Mouse (Mus musculus): Measurements from ENCODE around the gene Fam229a.

The Fam229a gene

GRCm38 (mm10) chr4:129463097-129464059, 27.6 kb upstream of the Fam229a start:
- peaks cover 6% of the 10 kb centered on the region; the same call in 1 of the 2 replicates for H3K36me3 ChIP-seq (ENCODE audit: control insufficient read depth, insufficient read depth, low read length, poor library complexity, severe bottlenecking)
- H3K27me3 ChIP-seq (ENCODE audit: control insufficient read depth, insufficient read depth, low read length, poor library complexity, severe bottlenecking) = no peaks in the 10 kb centered on the region
- no peak for DNase-seq (ENCODE audit: low read depth, low spot score)

DNA sequence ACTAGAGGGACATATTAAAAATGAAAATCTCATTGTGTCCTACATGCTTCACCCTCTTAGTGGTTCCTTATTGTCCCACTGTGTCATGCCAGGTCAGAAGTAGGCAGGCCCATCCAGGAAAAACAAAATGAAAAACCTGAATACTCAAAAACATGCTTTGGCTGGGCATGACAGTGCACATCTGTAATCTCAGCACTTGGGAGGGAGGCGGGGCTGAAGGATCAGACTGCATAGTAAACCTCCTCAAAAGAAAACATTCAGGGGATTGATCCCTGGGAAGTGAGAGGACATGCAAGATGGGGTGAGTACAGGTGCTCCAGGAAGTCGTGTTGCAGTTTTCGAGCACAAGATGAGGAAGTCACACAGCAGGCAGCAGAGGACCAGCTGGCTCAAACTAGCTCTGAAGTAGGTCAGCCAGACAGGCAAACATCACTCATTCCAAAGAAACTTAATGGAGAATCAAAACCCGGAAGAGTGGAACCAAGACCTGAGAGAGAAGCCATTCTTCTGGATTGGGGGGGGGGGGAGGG, 26.6 kb upstream of the Fam229a start:
- H3K36me3 ChIP-seq (ENCODE audit: control insufficient read depth, insufficient read depth, low read length, poor library complexity, severe bottlenecking) = peaks cover 8% of the 10 kb centered on the region; the same call in 1 of the 2 replicates
- no peaks in the 10 kb centered on the region for H3K27me3 ChIP-seq (ENCODE audit: control insufficient read depth, insufficient read depth, low read length, poor library complexity, severe bottlenecking)
- no peak for DNase-seq (ENCODE audit: low read depth, low spot score)

DNA sequence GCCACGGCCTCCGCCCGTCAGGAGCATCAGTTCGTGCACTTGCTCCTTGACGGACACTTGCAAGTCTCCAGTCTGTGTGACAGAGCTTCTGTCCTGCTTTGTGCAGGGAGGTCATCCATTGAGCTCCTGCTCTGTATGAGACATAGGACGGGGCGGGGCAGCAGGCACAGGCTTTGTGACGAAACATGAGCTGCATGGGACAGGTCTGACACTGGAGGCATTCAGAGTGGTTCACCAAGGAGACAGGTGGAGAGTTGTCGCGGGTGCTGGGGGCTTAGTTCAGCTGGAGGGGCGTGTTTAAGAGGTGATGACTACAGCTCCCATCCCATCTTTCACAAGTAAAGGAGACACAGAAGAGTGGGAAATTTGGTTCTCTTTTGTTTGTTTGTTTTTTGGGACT, 14.9 kb upstream of the Fam229a start:
- Histone ChIP-seq H3K36me3 (ENCODE audit: control insufficient read depth, insufficient read depth, low read length, poor library complexity, severe bottlenecking) (peaks cover 31% of the 10 kb centered on the region), H3K27me3 (ENCODE audit: control insufficient read depth, insufficient read depth, low read length, poor library complexity, severe bottlenecking) (no peaks in the 10 kb centered on the region)
- DNase-seq (ENCODE audit: low read depth, low spot score) = no peak

DNA sequence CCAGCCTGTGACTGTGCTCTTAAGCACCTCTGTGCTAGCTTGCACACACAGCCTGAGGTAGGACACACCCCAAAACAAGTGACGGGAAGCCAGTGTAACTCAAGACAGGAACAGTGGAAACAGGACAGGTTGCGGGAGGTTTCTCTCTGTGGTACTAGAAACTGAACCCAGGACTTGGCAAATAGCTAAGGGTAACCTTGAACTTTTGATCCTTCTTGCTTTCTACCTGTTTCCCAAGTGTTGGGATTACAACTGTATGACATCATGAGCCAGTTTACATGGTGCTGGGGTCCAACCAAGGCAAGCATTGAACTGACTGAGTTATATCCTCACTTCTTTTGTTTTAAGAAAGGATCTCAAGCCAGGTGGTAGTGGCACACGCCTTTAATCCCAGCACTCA, 11.1 kb upstream of the Fam229a start:
- peaks cover 19% of the 10 kb centered on the region; the same call in 1 of the 2 replicates for H3K36me3 ChIP-seq (ENCODE audit: control insufficient read depth, insufficient read depth, low read length, poor library complexity, severe bottlenecking)
- no peak for DNase-seq (ENCODE audit: low read depth, low spot score)
- no peaks in the 10 kb centered on the region for H3K27me3 ChIP-seq (ENCODE audit: control insufficient read depth, insufficient read depth, low read length, poor library complexity, severe bottlenecking)

- Histone ChIP-seq H3K27me3 (ENCODE audit: control insufficient read depth, insufficient read depth, low read length, poor library complexity, severe bottlenecking) (no peaks in the 10 kb centered on the region), H3K36me3 (ENCODE audit: control insufficient read depth, insufficient read depth, low read length, poor library complexity, severe bottlenecking) (peaks cover 14% of the 10 kb centered on the region; the same call in 1 of the 2 replicates)
- no peak for DNase-seq (ENCODE audit: low read depth, low spot score)
Measured at GRCm38 (mm10) chr4:129481090-129481489, 9.9 kb upstream of the Fam229a start.

GRCm38 (mm10) chr4:129494681-129495080, 3.7 kb downstream of the Fam229a start:
- Histone ChIP-seq H3K27me3 (ENCODE audit: control insufficient read depth, insufficient read depth, low read length, poor library complexity, severe bottlenecking) (no peaks in the 10 kb centered on the region), H3K36me3 (ENCODE audit: control insufficient read depth, insufficient read depth, low read length, poor library complexity, severe bottlenecking) (no peaks in the 10 kb centered on the region)
- DNase-seq (ENCODE audit: low read depth, low spot score) = no peak

GRCm38 (mm10) chr4:129495672-129496562, 4.9 kb downstream of the Fam229a start:
- Histone ChIP-seq H3K36me3 (ENCODE audit: control insufficient read depth, insufficient read depth, low read length, poor library complexity, severe bottlenecking) (no peaks in the 10 kb centered on the region), H3K27me3 (ENCODE audit: control insufficient read depth, insufficient read depth, low read length, poor library complexity, severe bottlenecking) (no peaks in the 10 kb centered on the region)
- DNase-seq (ENCODE audit: low read depth, low spot score) = peak; percentile 73

- Histone ChIP-seq H3K36me3 (ENCODE audit: control insufficient read depth, insufficient read depth, low read length, poor library complexity, severe bottlenecking) (no peaks in the 10 kb centered on the region), H3K27me3 (ENCODE audit: control insufficient read depth, insufficient read depth, low read length, poor library complexity, severe bottlenecking) (no peaks in the 10 kb centered on the region)
- peak; percentile 71 for DNase-seq (ENCODE audit: low read depth, low spot score)
Measured at GRCm38 (mm10) chr4:129496631-129497030, 5.6 kb downstream of the Fam229a start.

DNA sequence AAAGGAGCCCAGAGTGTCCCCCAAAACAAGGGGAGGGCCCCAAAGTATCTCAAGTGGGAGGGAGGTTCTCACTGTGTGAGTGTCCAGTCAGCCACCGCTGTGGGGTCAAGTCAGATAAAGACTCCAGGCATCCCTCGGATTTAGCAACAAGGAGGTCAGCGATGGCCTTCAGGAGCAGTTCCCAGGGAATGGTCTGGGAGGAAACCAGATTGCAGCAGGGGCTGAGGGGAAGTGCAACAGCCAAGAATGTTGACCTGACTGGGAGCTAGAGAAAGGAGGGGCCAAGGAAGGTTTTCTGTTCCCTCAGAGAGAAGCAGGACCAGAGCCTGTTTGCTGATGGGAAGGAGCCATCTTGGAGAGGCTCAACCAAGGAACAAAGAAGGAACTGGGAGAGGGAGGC, 8.0 kb downstream of the Fam229a start:
- Histone ChIP-seq H3K27me3 (ENCODE audit: control insufficient read depth, insufficient read depth, low read length, poor library complexity, severe bottlenecking) (no peaks in the 10 kb centered on the region), H3K36me3 (ENCODE audit: control insufficient read depth, insufficient read depth, low read length, poor library complexity, severe bottlenecking) (no peaks in the 10 kb centered on the region)
- DNase-seq (ENCODE audit: low read depth, low spot score) = no peak

- H3K27me3 ChIP-seq (ENCODE audit: control insufficient read depth, insufficient read depth, low read length, poor library complexity, severe bottlenecking) = no peaks in the 10 kb centered on the region
Measured at GRCm38 (mm10) chr4:129500017-129500416, 9.0 kb downstream of the Fam229a start.

DNA sequence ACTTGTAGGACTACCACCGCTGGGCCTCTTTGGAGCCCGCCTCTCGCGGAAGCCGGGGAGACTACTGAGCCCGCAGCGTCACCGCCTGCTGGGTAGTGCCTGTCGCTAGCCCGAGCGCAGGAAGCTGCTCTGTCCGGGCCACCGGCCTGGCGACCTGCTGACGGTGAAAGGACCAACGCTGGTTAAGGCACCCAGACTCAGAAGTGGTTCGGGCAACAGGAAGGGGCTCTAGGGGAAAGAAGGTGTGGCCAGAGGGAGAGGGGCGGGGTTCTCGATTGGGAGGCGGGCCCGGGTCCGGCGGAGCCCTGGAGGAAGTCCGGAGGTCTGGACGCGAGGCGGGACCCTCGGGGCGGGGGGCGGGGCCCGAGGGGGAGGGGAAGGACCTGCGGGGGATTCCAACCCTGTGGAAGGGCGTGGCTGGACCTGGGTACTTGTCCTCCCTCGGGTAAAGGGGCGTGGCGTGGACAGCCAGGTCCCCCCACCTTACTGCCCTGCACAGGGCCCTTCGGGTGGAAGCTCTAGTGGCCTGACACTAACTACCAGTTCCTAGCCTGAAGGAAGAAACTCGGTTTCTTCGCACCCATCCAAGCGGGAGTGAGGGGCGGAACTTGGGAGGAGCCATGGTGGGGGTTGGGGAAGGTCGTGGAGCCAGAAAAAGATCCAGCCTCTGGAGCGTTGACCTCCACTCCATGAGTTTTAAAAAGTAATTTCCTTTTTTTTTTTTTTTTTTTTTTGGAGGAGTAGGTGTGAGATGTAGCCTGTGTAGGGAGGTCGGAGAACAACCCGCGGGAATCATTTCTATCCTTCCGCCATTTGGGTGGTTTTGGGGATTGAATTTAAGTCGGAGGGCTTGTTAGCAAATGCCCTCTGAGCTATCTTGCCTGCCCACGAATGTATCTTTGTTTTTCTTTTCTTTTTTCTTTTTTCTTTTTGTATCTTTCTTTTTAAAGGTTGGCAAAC, 9.9 kb downstream of the Fam229a start:
- DNase-seq (ENCODE audit: low read depth, low spot score) = peak; percentile 90
- Histone ChIP-seq H3K27me3 (ENCODE audit: control insufficient read depth, insufficient read depth, low read length, poor library complexity, severe bottlenecking) (no peaks in the 10 kb centered on the region), H3K36me3 (ENCODE audit: control insufficient read depth, insufficient read depth, low read length, poor library complexity, severe bottlenecking) (no peaks in the 10 kb centered on the region)

More at GRCm38 (mm10) chr4:129500017-129500416, 9.0 kb downstream of the Fam229a start:
- no peak for DNase-seq (ENCODE audit: low read depth, low spot score)
- H3K36me3 ChIP-seq (ENCODE audit: control insufficient read depth, insufficient read depth, low read length, poor library complexity, severe bottlenecking) = no peaks in the 10 kb centered on the region

- Histone ChIP-seq H3K27me3 (ENCODE audit: control insufficient read depth, insufficient read depth, low read length, poor library complexity, severe bottlenecking) (no peaks in the 10 kb centered on the region), H3K36me3 (ENCODE audit: control insufficient read depth, insufficient read depth, low read length, poor library complexity, severe bottlenecking) (no peaks in the 10 kb centered on the region)
- DNase-seq (ENCODE audit: low read depth, low spot score) = no peak
Measured at GRCm38 (mm10) chr4:129502327-129502888, 11.4 kb downstream of the Fam229a start.

DNA sequence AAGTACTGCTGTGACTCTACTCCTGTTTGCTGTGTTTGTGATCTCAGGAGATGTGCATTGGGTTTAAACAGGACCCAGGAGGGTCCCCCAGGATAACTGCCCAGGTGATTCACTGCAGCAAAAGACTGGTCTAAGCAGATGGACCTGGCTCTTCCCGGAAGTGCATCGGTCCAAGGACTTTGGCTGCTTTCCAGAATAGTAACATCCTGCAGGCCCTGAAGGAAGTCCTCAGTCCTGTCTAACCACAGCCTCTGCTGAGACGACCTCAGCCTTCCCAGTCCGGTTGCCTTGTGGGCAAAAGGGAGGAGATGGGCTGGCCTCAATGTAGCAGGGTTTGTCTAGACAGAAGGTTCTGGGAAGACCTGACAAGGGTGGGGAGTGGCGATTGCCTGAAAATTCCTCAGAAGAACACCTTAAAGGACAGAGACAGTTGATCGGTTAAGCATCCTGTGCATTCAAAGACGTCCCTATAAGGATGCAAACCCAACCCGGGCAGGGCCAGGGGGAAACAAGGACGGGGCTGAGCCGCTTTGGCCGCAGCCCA, 12.0 kb downstream of the Fam229a start:
- Histone ChIP-seq H3K27me3 (ENCODE audit: control insufficient read depth, insufficient read depth, low read length, poor library complexity, severe bottlenecking) (no peaks in the 10 kb centered on the region), H3K36me3 (ENCODE audit: control insufficient read depth, insufficient read depth, low read length, poor library complexity, severe bottlenecking) (no peaks in the 10 kb centered on the region)
- DNase-seq (ENCODE audit: low read depth, low spot score) = no peak

All from splenic B cell, adult 2 months (primary cell).